Mouse (Mus musculus): Measurements from ENCODE around the gene Pnpla3.
A peak's percentile ranks its signal among the peaks of the same experiment; 100 is the strongest.
"Not testable (repeated sequence)": the region's sequence is repeated elsewhere in the genome, so short reads cannot be mapped to it uniquely, and the experiment has no call there.

Pnpla3 gene

DNA sequence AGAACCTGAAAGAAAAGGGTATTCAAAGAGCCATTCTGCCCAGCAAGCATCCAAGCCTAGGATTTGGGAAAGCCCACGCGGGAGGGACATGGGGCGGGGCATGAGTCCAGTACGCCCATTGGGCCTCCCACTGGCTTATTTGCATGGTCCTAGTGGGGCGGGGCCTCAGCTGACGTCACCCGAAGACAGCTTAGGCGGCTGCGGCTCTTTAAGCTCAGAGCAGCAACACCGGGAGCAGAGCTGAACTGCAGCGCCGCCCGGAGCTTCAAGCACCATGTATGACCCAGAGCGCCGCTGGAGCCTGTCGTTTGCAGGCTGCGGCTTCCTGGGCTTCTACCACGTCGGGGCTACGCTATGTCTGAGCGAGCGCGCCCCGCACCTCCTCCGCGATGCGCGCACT lies at the start of gene Pnpla3:
Pnpla3 (plus strand) TSS at position 238 of the 400 bp plus-strand sequence.
- peak; percentile 95 to 97 for DNase-seq (ENCODE audit: low spot score in 2 of 2)

GRCm38 (mm10) chr15:84120612-84121011 lies 47.0 kb upstream of the Pnpla3 start:
- DNase-seq (ENCODE audit: low spot score in 2 of 2): no peak

GRCm38 (mm10) chr15:84121036-84121435 lies 46.6 kb upstream of the Pnpla3 start:
- DNase-seq (ENCODE audit: low spot score in 2 of 2): no peak

DNA sequence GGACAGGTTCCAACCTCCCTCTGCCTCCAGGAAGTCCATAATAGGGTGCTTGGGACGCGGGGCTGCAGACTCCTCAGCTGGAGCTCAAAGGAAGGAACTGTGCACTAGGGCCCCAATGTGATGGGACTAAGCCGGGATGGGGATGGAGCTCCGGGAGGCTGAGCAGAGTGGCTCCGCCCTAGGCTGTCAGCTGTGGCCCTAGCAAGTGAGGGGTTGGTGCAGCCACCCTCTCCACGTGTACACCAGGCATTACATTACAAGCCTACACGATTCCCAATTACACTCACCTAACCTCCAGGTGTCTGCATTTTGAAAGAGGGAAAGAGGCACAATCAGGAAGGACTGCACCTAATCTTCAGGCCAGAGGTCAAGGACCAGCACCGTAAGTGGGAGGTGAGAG lies 44.6 kb upstream of the Pnpla3 start, which contains the start of gene Pnpla5:
Pnpla5 (minus strand) TSS at position 101 of the 400 bp plus-strand sequence.
- no peak for DNase-seq (ENCODE audit: low spot score in 2 of 2)

GRCm38 (mm10) chr15:84124086-84124485 lies 43.6 kb upstream of the Pnpla3 start:
- DNase-seq (ENCODE audit: low spot score in 2 of 2): no peak

DNA sequence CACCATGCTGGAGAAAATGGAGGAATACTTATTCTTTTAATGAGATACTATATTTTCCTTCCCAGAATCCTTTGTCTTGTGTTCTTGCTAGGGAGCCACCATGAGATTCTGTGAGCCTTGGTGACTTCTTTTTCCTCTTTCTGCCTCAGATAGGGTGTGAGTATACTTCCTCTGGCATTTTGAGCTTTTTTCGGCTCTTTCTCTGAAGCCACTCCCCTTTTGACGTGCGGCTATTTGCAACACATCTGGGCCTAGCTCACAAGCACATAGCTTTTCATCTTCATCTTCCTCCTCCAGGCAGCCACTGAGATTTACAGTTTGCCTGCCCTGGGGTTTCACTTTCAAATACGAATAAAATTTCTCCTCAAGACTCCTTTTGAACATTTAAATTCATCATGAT lies 41.2 kb upstream of the Pnpla3 start:
- no peak for DNase-seq (ENCODE audit: low spot score in 2 of 2)

DNA sequence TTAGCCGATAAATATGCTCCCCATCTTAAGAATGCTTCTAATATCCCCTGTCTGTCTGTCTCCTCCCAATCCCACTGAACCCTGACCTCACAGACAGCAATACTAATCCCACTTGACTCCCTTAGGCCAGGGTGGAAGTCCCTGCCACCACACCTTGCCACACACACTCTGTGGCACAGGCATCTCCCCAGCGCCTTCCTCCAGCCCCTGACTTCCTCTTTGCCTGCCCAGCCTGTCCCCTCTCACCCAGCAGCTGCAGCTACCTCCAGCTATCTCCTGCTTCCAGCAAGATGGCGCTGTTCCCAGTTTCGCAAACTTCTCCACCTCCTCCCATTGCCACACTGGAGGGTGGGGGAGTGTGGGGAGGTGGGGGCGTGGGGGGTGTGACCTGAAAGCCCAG lies 40.8 kb upstream of the Pnpla3 start:
- no peak for DNase-seq (ENCODE audit: low spot score in 2 of 2)

DNA sequence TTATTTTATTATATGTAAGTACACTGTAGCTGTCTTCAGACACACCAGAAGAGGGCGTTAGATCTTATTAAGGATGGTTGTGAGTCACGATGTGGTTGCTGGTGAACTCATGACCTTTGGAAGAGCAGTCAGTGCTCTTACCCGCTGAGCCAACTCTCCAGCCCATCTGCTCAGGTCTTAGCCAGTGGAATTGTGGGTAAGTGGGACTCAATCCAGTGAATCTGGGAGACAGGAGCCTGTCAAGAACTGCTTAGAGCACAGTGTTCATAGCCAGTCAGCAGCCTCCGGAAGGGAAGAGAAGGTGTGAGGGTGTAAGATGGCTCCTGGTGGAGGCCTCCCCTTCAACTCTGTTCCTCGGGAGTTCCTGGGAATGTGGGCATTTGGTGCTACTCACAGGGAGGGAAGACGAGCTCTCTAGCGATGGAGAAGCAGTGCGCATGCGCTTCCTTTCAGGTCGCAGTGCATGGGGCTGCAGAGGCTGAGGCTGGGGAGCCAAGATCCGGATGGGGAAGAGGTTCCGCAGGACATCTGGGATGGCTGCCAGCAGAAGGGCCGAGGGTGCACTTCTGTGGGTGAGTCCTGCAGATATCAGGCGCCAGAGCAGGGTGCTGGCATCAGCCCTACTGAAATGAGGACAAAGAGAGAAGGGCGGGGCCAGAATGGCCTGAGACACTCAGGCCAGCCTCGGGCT lies 36.4 kb upstream of the Pnpla3 start:
- no peak for DNase-seq (ENCODE audit: low spot score in 2 of 2)

DNA sequence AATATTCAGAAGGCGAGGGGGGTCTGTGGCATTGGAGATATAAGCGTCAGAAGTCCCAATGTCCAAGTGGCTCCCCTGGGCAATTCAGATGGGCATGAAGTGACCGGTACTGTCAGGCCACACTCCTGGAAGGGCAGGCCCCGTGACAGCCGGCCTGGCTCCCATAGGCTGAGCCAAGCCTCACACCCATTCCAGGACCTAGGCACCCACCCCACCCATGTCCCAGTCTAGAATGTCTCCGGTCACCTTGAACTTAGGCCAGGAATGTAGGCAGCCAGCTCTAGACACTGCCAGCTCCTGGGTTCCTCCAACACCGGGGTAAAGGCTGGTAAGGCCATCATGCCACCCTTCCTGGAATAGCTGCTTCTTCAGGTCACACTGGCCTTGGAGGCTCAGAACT lies 35.7 kb upstream of the Pnpla3 start:
- DNase-seq (ENCODE audit: low spot score in 2 of 2): no peak

GRCm38 (mm10) chr15:84133440-84133839 lies 34.2 kb upstream of the Pnpla3 start:
- no peak for DNase-seq (ENCODE audit: low spot score in 2 of 2)

GRCm38 (mm10) chr15:84135472-84135871 lies 32.2 kb upstream of the Pnpla3 start:
- DNase-seq (ENCODE audit: low spot score in 2 of 2): no peak

- DNase-seq (ENCODE audit: low spot score in 2 of 2): no peak
These were observed 30.9 kb upstream of the Pnpla3 start for GRCm38 (mm10) chr15:84136473-84137415.

DNA sequence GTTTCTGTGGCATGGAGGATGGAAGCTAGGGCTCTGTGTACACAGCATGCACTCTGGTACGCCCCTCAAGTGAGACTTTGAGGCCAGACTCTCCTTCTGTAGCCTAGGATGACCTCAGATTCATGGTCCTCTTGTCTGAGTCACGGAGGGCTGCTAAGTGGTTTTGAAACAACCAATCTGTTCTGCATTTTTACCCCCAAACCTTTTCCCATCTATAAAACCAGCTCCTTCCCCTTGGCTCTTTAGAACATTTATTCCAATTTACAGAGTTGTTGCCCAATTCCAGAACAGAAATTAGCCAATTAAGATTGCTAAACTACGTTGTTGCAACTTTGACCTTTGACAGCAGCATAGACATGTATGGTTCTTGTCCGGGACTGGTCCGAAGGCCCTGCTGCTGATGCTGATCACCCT lies 28.0 kb upstream of the Pnpla3 start:
- DNase-seq (ENCODE audit: low spot score in 2 of 2): no peak

DNA sequence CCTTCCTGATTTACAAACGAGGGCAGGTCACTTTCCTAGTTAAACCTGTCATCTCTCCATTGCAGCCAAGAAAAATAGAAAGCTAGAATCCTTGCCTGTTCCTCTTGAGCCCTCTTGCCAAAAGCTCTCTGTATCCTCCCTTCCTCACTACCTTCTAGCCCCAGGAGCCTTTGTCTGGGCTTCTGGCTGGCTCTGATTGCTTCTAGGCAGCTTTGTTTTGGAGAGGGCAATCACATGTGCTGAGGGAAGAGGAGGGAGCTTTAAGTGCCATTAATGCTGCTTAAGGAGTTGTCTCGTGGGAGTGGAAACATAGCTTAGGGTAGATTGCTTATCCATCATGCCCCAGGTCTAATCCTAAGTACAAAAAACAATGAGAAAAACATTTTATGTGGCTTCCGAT lies 27.5 kb upstream of the Pnpla3 start:
- no peak for DNase-seq (ENCODE audit: low spot score in 2 of 2)

GRCm38 (mm10) chr15:84140929-84141328 lies 26.7 kb upstream of the Pnpla3 start:
- no peak for DNase-seq (ENCODE audit: low spot score in 2 of 2)

DNA sequence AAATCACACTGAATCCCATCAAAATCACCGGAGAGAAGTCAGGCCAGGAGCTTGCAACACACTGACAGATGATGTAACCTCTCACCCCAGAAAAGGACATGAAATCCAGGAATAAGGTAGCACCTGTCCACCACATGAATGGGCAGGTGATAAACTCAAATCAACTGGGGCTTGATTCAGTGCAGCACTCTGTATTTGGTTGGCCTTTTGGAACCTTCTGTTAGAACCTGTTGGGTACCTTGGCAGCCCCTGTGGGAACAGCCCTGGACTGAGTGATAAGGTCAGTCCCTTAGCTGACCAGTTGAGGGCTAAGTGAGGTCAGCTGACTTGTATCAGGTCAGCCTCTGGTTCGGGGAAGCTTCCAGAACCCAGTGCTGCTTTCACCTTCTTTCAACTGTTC lies 11.5 kb upstream of the Pnpla3 start:
- no peak for DNase-seq (ENCODE audit: low spot score in 2 of 2)

GRCm38 (mm10) chr15:84157530-84157929 lies 10.1 kb upstream of the Pnpla3 start:
- DNase-seq (ENCODE audit: low spot score in 2 of 2): not testable (repeated sequence)

DNA sequence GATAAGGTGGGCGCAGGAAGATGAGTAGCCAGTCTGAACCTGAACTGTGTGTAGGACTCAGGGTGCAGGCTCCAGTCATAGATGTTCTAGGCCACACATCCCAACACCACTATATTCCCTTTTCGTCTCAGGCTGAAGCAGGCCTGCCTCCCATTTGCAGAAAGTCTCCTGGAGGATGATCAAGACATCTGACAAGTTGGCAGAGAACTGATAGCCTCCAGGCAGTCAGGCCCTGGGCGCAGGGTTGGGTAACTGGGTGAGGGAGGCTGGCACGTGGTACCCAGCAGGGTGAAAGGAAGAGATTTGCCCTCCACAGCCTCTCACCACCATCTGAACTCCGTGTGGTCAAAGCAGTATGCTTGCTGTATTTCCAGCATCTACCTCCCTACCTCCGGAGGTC lies 5.8 kb upstream of the Pnpla3 start:
- DNase-seq (ENCODE audit: low spot score in 2 of 2): no peak

DNA sequence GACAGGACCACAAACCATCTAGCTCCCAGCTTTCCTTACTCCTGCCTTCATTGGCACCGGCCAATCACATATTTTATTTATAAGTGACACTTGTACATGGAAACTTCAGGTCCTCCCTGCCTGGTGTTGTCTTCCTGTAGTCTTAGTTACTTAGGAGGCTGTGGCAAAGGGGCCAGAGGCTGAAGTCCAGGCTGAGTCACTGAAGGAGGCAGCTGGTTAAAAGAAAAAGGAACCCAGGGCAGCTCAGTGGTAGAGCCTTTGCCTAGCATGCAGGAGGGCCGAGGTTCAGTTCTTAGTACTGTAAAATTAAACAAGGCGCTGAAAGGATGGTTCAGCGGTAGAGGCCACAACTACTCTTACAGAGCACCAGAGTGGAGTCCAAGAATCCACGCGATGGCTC lies 819 bp upstream of the Pnpla3 start:
- no peak for DNase-seq (ENCODE audit: low spot score in 2 of 2)

- DNase-seq (ENCODE audit: low spot score in 2 of 2): peak; percentile 34 to 37
These were observed 829 bp downstream of the Pnpla3 start for GRCm38 (mm10) chr15:84168170-84169161.

DNA sequence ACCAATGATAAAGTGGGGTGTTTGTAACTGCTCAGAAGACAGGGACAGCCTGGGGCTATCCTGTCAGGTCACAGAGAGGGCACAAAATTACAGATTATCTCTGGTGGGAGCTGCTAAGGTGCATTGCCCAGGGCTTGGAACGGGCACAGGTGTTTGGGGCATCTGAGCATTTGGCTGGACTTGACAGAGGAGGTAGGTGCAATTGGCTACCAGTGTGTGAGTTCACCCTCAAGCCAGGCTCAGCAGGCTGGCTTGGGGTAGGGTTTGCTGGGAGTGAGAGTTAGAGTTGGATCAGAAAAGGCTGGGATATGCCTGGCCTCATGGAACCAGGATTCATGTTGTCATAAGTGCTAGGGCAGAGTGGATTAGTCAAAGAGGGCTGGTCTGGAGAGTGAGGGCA lies 1.9 kb downstream of the Pnpla3 start:
- no peak for DNase-seq (ENCODE audit: low spot score in 2 of 2)

DNA sequence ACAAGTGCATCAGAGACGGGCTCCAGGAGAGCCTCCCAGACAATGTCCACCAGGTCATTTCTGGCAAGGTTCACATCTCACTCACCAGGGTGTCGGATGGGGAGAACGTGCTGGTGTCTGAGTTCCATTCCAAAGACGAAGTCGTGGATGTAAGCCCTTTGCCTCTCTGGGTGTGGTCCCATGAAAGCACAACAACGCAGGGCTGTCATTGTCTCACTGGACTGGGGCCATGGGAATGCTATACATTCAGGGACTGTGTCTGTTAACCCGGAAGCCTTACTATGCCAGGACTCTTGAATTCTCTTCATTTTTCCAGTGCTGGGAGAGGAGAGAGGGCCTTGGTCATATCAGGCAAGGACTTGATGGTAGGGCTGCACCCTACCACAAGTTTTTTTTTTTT lies 3.5 kb downstream of the Pnpla3 start:
- DNase-seq (ENCODE audit: low spot score in 2 of 2): no peak

Measured in frontal cortex, postnatal 14 days (tissue).